In genomic region chr11:32235646-32236045, GRCm38 (mm10) we compare ENCODE assay signal across 7 mouse cellular contexts. TPM values are rescaled to one million over a fixed set of nuclear protein-coding genes. Genes with fewer than 3 reads are reported as not detected.
DNase-seq lines count a peak whose midpoint lies in the region; ATAC-seq lines count a peak whose summit lies in the region.

No protein-coding gene starts in this region.

- no peak overlapping the region for H3K4me3 ChIP-seq in embryonic facial prominence, embryonic 15.5 days (replicated peaks)
- H3K4me3 ChIP-seq in neural tube, embryonic 15.5 days (replicated peaks), result no peak overlapping the region

- intact Hi-C loops in heart, postnatal 36 days (cut with DNase I), result loop anchor here (5.0 kb wide), 1 partner anchor 52 kb away; the partner anchor contains the start of gene Hbq1b

- ATAC-seq in embryonic facial prominence, embryonic 15.5 days (ENCODE audit: insufficient number of reproducible peaks, low FRiP score, low TSS enrichment, low read depth), result peak; percentile 44; the same call in 1 of the 2 replicates
- ATAC-seq in neural tube, embryonic 15.5 days (ENCODE audit: low FRiP score), result peak; percentile 65

- DNase-seq in urinary bladder, postnatal 4 days (ENCODE audit: low spot score in 2 of 2), result peak; percentile 79 to 81
- no peak for DNase-seq in urinary bladder, postnatal 25 days (ENCODE audit: low spot score)
- DNase-seq in heart, postnatal 36 days, result peak; percentile 58 to 59
- DNase-seq in layer of hippocampus, postnatal 36 days, result peak; percentile 65 to 78
- no peak for DNase-seq in retina, embryonic 14.5 days (ENCODE audit: low spot score)

- H3K9ac ChIP-seq in embryonic facial prominence, embryonic 15.5 days, result no peak overlapping the region
- H3K9ac ChIP-seq in neural tube, embryonic 15.5 days (replicated peaks), result no peak overlapping the region

- H3K9me3 ChIP-seq in embryonic facial prominence, embryonic 15.5 days (replicated peaks), result no peaks in the 10 kb centered on the region
- H3K9me3 ChIP-seq in neural tube, embryonic 15.5 days (replicated peaks), result no peaks in the 10 kb centered on the region

- 9% methylated on average over 3 of the region's 3 CpGs for WGBS in embryonic facial prominence, embryonic 15.5 days
- 31% methylated on average over 3 of the region's 3 CpGs for WGBS in neural tube, embryonic 15.5 days

- H3K27me3 ChIP-seq in embryonic facial prominence, embryonic 15.5 days, result no peaks in the 10 kb centered on the region
- no peaks in the 10 kb centered on the region for H3K27me3 ChIP-seq in neural tube, embryonic 15.5 days (replicated peaks)

- no peak overlapping the region for H3K4me2 ChIP-seq in embryonic facial prominence, embryonic 15.5 days (replicated peaks)
- no peak overlapping the region for H3K4me2 ChIP-seq in neural tube, embryonic 15.5 days

- H3K4me1 ChIP-seq in embryonic facial prominence, embryonic 15.5 days, result peaks cover 51% of the 10 kb centered on the region
- peaks cover 53% of the 10 kb centered on the region for H3K4me1 ChIP-seq in neural tube, embryonic 15.5 days

- H3K27ac ChIP-seq in embryonic facial prominence, embryonic 15.5 days (replicated peaks), result peak overlapping the region; percentile 75
- peak overlapping the region; percentile 68 for H3K27ac ChIP-seq in neural tube, embryonic 15.5 days (replicated peaks)

- H3K36me3 ChIP-seq in embryonic facial prominence, embryonic 15.5 days, result peaks cover 62% of the 10 kb centered on the region
- H3K36me3 ChIP-seq in neural tube, embryonic 15.5 days, result peaks cover 44% of the 10 kb centered on the region

RNA-seq across cellular contexts. Expression of gene Mpg, which starts 9.3 kb away (rescaled TPM):
- polyA plus RNA-seq in embryonic facial prominence, embryonic 15.5 days (2015; fragmentation: Nextera tagmentation; extraction: Ambion mirVana), result 36.1 and 38.9 TPM in 2 replicates
- 1 to 10 TPM; 6.7 TPM for total RNA-seq in heart, postnatal 36 days (2021)
- 10 to 100 TPM; 16.8 to 17.0 TPM for total RNA-seq in layer of hippocampus, postnatal 36 days (2021)
- polyA plus RNA-seq in neural tube, embryonic 15.5 days (2015; fragmentation: Nextera tagmentation; extraction: Ambion mirVana), result 33.9 and 37.8 TPM in 2 replicates

RNA-seq across cellular contexts. Expression of gene Rhbdf1, which starts 13.5 kb away (rescaled TPM):
- polyA plus RNA-seq in embryonic facial prominence, embryonic 15.5 days (2015; fragmentation: Nextera tagmentation; extraction: Ambion mirVana), result 78.2 and 88.7 TPM in 2 replicates
- total RNA-seq in heart, postnatal 36 days (2021), result 10 to 100 TPM; 24.3 to 25.1 TPM
- 10 to 100 TPM; 13.4 to 16.5 TPM for total RNA-seq in layer of hippocampus, postnatal 36 days (2021)
- polyA plus RNA-seq in neural tube, embryonic 15.5 days (2015; fragmentation: Nextera tagmentation; extraction: Ambion mirVana), result 23.8 and 28.4 TPM in 2 replicates

RNA-seq across cellular contexts. Expression of gene Snrnp25, which starts 30.4 kb away (rescaled TPM):
- polyA plus RNA-seq in embryonic facial prominence, embryonic 15.5 days (2015; fragmentation: Nextera tagmentation; extraction: Ambion mirVana), result 47.8 and 48.3 TPM in 2 replicates
- 10 to 100 TPM; 11.1 to 12.2 TPM for total RNA-seq in heart, postnatal 36 days (2021)
- total RNA-seq in layer of hippocampus, postnatal 36 days (2021), result 10 to 100 TPM; 18.0 to 19.0 TPM
- polyA plus RNA-seq in neural tube, embryonic 15.5 days (2015; fragmentation: Nextera tagmentation; extraction: Ambion mirVana), result 45.6 and 54.3 TPM in 2 replicates

RNA-seq across cellular contexts. Expression of gene Nprl3, which starts 31.9 kb away (rescaled TPM):
- polyA plus RNA-seq in embryonic facial prominence, embryonic 15.5 days (2015; fragmentation: Nextera tagmentation; extraction: Ambion mirVana), result 41.2 and 44.0 TPM in 2 replicates
- total RNA-seq in heart, postnatal 36 days (2021), result 10 to 100 TPM; 26.1 to 28.5 TPM
- 10 to 100 TPM; 47.3 to 61.2 TPM for total RNA-seq in layer of hippocampus, postnatal 36 days (2021)
- polyA plus RNA-seq in neural tube, embryonic 15.5 days (2015; fragmentation: Nextera tagmentation; extraction: Ambion mirVana), result 38.8 and 42.5 TPM in 2 replicates

RNA-seq across cellular contexts. Expression of gene Il9r, which starts 35.6 kb away (rescaled TPM):
- 0.08 and 0.13 TPM in 2 replicates for polyA plus RNA-seq in embryonic facial prominence, embryonic 15.5 days (2015; fragmentation: Nextera tagmentation; extraction: Ambion mirVana)
- total RNA-seq in heart, postnatal 36 days (2021), result under 1 TPM in 1 of 2 experiments, not detected in 1; 0.11 TPM
- total RNA-seq in layer of hippocampus, postnatal 36 days (2021), result not detected
- 1.5 TPM in 1 of 2 replicates, not detected in the other for polyA plus RNA-seq in neural tube, embryonic 15.5 days (2015; fragmentation: Nextera tagmentation; extraction: Ambion mirVana)

Comparison
In these comparisons a context has a peak if more than half of its experiments do, and no peak if none do; other contexts are left out.
1. DNase-seq: peak in urinary bladder, postnatal 4 days (2 of 2), heart, postnatal 36 days (2 of 2) and layer of hippocampus, postnatal 36 days (2 of 2); none in urinary bladder, postnatal 25 days (single experiment) and retina, embryonic 14.5 days (single experiment).